Mouse (Mus musculus) megakaryocyte-erythroid progenitor cell, adult 5-6 weeks (primary cell): Measurements from ENCODE around the gene Fbxl20. TPM values are rescaled to one million over a fixed set of nuclear protein-coding genes. Genes with fewer than 3 reads are reported as not detected.
A peak's percentile ranks its signal among the peaks of the same experiment; 100 is the strongest.
"Not testable (repeated sequence)": the region's sequence is repeated elsewhere in the genome, so short reads cannot be mapped to it uniquely, and the experiment has no call there.

Experiments
- ATAC-seq: replicated peaks from 2 replicates; pipeline ENCODE4 v1.8.0; 2016; ENCODE audit warnings: mild to moderate bottlenecking, inconsistent platforms; ENCODE audit not compliant: severe bottlenecking, poor library complexity, low FRiP score, low TSS enrichment
- total RNA-seq, 2 experiments: library from RNA; stranded (forward) in 1 of 2; stranded (reverse) in 1 of 2; fragments of 200-1000, 215-1000 nt in 1 of 2; fragments of >200 nt in 1 of 2; fragmentation: Nextera tagmentation in 1 of 2; gene quantifications; 2 replicates each; pipeline ENCODE4 v1.2.3; 2014 to 2017

Fbxl20 gene
- total RNA-seq (2014; fragmentation: Nextera tagmentation): 14.3 and 15.9 TPM in 2 replicates
- 7.4 and 11.8 TPM in 2 replicates for total RNA-seq (2017)

GRCm38 (mm10) chr11:98149786-98150624, at the start of gene Fbxl20:
Fbxl20 (minus strand) TSS chr11:98150403.
- ATAC-seq: peak; percentile 90

- ATAC-seq: peak; percentile 98
Measured at GRCm38 (mm10) chr11:98192901-98193805, 43.0 kb upstream of the Fbxl20 start, which contains the start of gene Med1. Med1 (minus strand) TSS chr11:98193293.

- no peak for ATAC-seq
Measured at GRCm38 (mm10) chr11:98190820-98191219, 40.6 kb upstream of the Fbxl20 start.

- no peak for ATAC-seq
Measured at GRCm38 (mm10) chr11:98187640-98188395, 37.6 kb upstream of the Fbxl20 start.

GRCm38 (mm10) chr11:98182149-98182548, 31.9 kb upstream of the Fbxl20 start:
- not testable (repeated sequence) for ATAC-seq

- ATAC-seq: no peak
Measured at GRCm38 (mm10) chr11:98168400-98168799, 18.2 kb upstream of the Fbxl20 start.

GRCm38 (mm10) chr11:98155094-98155493, 4.9 kb upstream of the Fbxl20 start:
- peak; percentile 55 for ATAC-seq

- no peak for ATAC-seq
Measured at GRCm38 (mm10) chr11:98150625-98151156, 488 bp upstream of the Fbxl20 start.

GRCm38 (mm10) chr11:98149304-98149750, 876 bp downstream of the Fbxl20 start:
- ATAC-seq: peak; percentile 62; the same call in 1 of the 2 replicates

- ATAC-seq: peak; percentile 14; the same call in 1 of the 2 replicates
Measured at GRCm38 (mm10) chr11:98148551-98149301, 1.5 kb downstream of the Fbxl20 start.

- no peak for ATAC-seq
Measured at GRCm38 (mm10) chr11:98145856-98146255, 4.3 kb downstream of the Fbxl20 start.

- ATAC-seq: no peak
Measured at GRCm38 (mm10) chr11:98142545-98142944, 7.7 kb downstream of the Fbxl20 start.

- no peak for ATAC-seq
Measured at GRCm38 (mm10) chr11:98138894-98139293, 11.3 kb downstream of the Fbxl20 start.

- ATAC-seq: no peak
Measured at GRCm38 (mm10) chr11:98137836-98138235, 12.4 kb downstream of the Fbxl20 start.

GRCm38 (mm10) chr11:98134951-98135350, 15.3 kb downstream of the Fbxl20 start:
- no peak for ATAC-seq

- no peak for ATAC-seq
Measured at GRCm38 (mm10) chr11:98123424-98123823, 26.8 kb downstream of the Fbxl20 start.

GRCm38 (mm10) chr11:98114363-98114762, 35.8 kb downstream of the Fbxl20 start:
- no peak for ATAC-seq

- no peak for ATAC-seq
Measured at GRCm38 (mm10) chr11:98113504-98113903, 36.7 kb downstream of the Fbxl20 start.
